Mouse (Mus musculus): Measurements from ENCODE around the gene Mpz. TPM values are rescaled to one million over a fixed set of nuclear protein-coding genes. Genes with fewer than 3 reads are reported as not detected.
"Not testable (repeated sequence)": the region's sequence is repeated elsewhere in the genome, so short reads cannot be mapped to it uniquely, and the experiment has no call there.

Gene Mpz
- polyA plus RNA-seq, 1 experiment from 2014 or later: 25.7 TPM

GRCm38 (mm10) chr1:171137486-171138155, 12.9 kb upstream of the Mpz start:
- H3K9ac ChIP-seq; H3K4me2 ChIP-seq; ATAC-seq (ENCODE audit: low read depth); H3K27me3 ChIP-seq; H3K27ac ChIP-seq (replicated peaks); H3K4me3 ChIP-seq; H3K4me1 ChIP-seq (replicated peaks); H3K9me3 ChIP-seq: not testable (repeated sequence)
- 80% methylated on average over 8 of the region's 8 CpGs for WGBS
- H3K36me3 ChIP-seq: peaks cover 91% of the 10 kb centered on the region

- not testable (repeated sequence) for H3K4me3 ChIP-seq; H3K4me1 ChIP-seq (replicated peaks); H3K27me3 ChIP-seq; ATAC-seq (ENCODE audit: low read depth); H3K9me3 ChIP-seq; H3K4me2 ChIP-seq; H3K9ac ChIP-seq; H3K27ac ChIP-seq (replicated peaks)
- peaks cover 67% of the 10 kb centered on the region for H3K36me3 ChIP-seq
- 80% methylated on average over 11 of the region's 11 CpGs for WGBS
These were observed 7.5 kb upstream of the Mpz start for GRCm38 (mm10) chr1:171142981-171143380.

GRCm38 (mm10) chr1:171150838-171151391, 404 bp downstream of the Mpz start:
- Histone ChIP-seq H3K4me2 (peak overlapping the region; percentile 93), H3K27ac (replicated peaks) (peak overlapping the region; percentile 85), H3K27me3 (peaks cover 10% of the 10 kb centered on the region), H3K4me1 (replicated peaks) (peaks cover 26% of the 10 kb centered on the region), H3K9ac (peak overlapping the region; percentile 95), H3K9me3 (no peaks in the 10 kb centered on the region), H3K4me3 (peak overlapping the region; percentile 94), H3K36me3 (peaks cover 2% of the 10 kb centered on the region; the same call in 1 of the 2 replicates)
- ATAC-seq (ENCODE audit: low read depth): peak; percentile 40
- WGBS: 7% methylated on average over 18 of the region's 18 CpGs

- no peak overlapping the region for H3K4me3 ChIP-seq
- no peaks in the 10 kb centered on the region for H3K9me3 ChIP-seq
- H3K27ac ChIP-seq (replicated peaks): no peak overlapping the region
- peaks cover 26% of the 10 kb centered on the region for H3K4me1 ChIP-seq (replicated peaks)
- no peak overlapping the region for H3K4me2 ChIP-seq
- no peaks in the 10 kb centered on the region for H3K36me3 ChIP-seq
- H3K27me3 ChIP-seq: peaks cover 20% of the 10 kb centered on the region
- 82% methylated on average over 4 of the region's 4 CpGs for WGBS
- H3K9ac ChIP-seq: no peak overlapping the region
- no peak for ATAC-seq (ENCODE audit: low read depth)
These were observed 1.5 kb downstream of the Mpz start for GRCm38 (mm10) chr1:171151966-171152365.

- H3K9ac ChIP-seq: no peak overlapping the region
- H3K9me3 ChIP-seq: no peaks in the 10 kb centered on the region
- no peak for ATAC-seq (ENCODE audit: low read depth)
- H3K4me2 ChIP-seq: peak overlapping the region; percentile 14; the same call in 1 of the 2 replicates
- H3K4me1 ChIP-seq (replicated peaks): peaks cover 9% of the 10 kb centered on the region; the same call in 1 of the 2 replicates
- WGBS: 62% methylated on average over 3 of the region's 3 CpGs
- H3K27ac ChIP-seq (replicated peaks): no peak overlapping the region
- H3K36me3 ChIP-seq: no peaks in the 10 kb centered on the region
- peaks cover 55% of the 10 kb centered on the region for H3K27me3 ChIP-seq
- peak overlapping the region; percentile 2 for H3K4me3 ChIP-seq
These were observed 6.1 kb downstream of the Mpz start for GRCm38 (mm10) chr1:171156644-171157043.

- no peak overlapping the region for H3K4me2 ChIP-seq
- no peak for ATAC-seq (ENCODE audit: low read depth)
- no peak overlapping the region for H3K4me3 ChIP-seq
- H3K9me3 ChIP-seq: no peaks in the 10 kb centered on the region
- peaks cover 9% of the 10 kb centered on the region; the same call in 1 of the 2 replicates for H3K4me1 ChIP-seq (replicated peaks)
- H3K36me3 ChIP-seq: no peaks in the 10 kb centered on the region
- no peak overlapping the region for H3K9ac ChIP-seq
- no peak overlapping the region for H3K27ac ChIP-seq (replicated peaks)
- H3K27me3 ChIP-seq: peaks cover 52% of the 10 kb centered on the region
These were observed 7.5 kb downstream of the Mpz start for GRCm38 (mm10) chr1:171157965-171158364.

GRCm38 (mm10) chr1:171159485-171159975, 9.0 kb downstream of the Mpz start:
- H3K4me2 ChIP-seq: peak overlapping the region; percentile 46
- H3K4me1 ChIP-seq (replicated peaks): peaks cover 9% of the 10 kb centered on the region; the same call in 1 of the 2 replicates
- H3K4me3 ChIP-seq: peak overlapping the region; percentile 17
- peaks cover 52% of the 10 kb centered on the region for H3K27me3 ChIP-seq
- 0 out of 2 replicates have a peak overlapping the region, but pooled peaks have one; percentile 12 for H3K9ac ChIP-seq
- no peak overlapping the region for H3K27ac ChIP-seq (replicated peaks)
- WGBS: 5% methylated on average over 15 of the region's 15 CpGs
- ATAC-seq (ENCODE audit: low read depth): no peak
- H3K9me3 ChIP-seq: no peaks in the 10 kb centered on the region
- no peaks in the 10 kb centered on the region for H3K36me3 ChIP-seq

- ATAC-seq (ENCODE audit: low read depth): no peak
- Histone ChIP-seq H3K9ac (no peak overlapping the region), H3K27ac (replicated peaks) (no peak overlapping the region), H3K36me3 (no peaks in the 10 kb centered on the region), H3K27me3 (peaks cover 32% of the 10 kb centered on the region), H3K4me1 (replicated peaks) (peaks cover 9% of the 10 kb centered on the region; the same call in 1 of the 2 replicates), H3K4me2 (no peak overlapping the region), H3K4me3 (no peak overlapping the region), H3K9me3 (no peaks in the 10 kb centered on the region)
- WGBS: 93% methylated on average over 3 of the region's 3 CpGs
These were observed 12.0 kb downstream of the Mpz start for GRCm38 (mm10) chr1:171162526-171162925.

GRCm38 (mm10) chr1:171164258-171164657, 13.7 kb downstream of the Mpz start:
- H3K9ac ChIP-seq: no peak overlapping the region
- H3K27ac ChIP-seq (replicated peaks): no peak overlapping the region
- no peak overlapping the region for H3K4me3 ChIP-seq
- H3K36me3 ChIP-seq: no peaks in the 10 kb centered on the region
- peaks cover 15% of the 10 kb centered on the region for H3K27me3 ChIP-seq
- H3K9me3 ChIP-seq: no peaks in the 10 kb centered on the region
- no peak for ATAC-seq (ENCODE audit: low read depth)
- 35% methylated on average over 3 of the region's 3 CpGs for WGBS
- H3K4me2 ChIP-seq: no peak overlapping the region
- peaks cover 9% of the 10 kb centered on the region; the same call in 1 of the 2 replicates for H3K4me1 ChIP-seq (replicated peaks)

- Histone ChIP-seq H3K27ac (replicated peaks) (no peak overlapping the region), H3K36me3 (no peaks in the 10 kb centered on the region), H3K27me3 (peaks cover under 1% of the 10 kb centered on the region), H3K9ac (no peak overlapping the region), H3K4me1 (replicated peaks) (no peaks in the 10 kb centered on the region), H3K9me3 (no peaks in the 10 kb centered on the region), H3K4me2 (no peak overlapping the region), H3K4me3 (no peak overlapping the region)
- 73% methylated on average over 5 of the region's 5 CpGs for WGBS
- ATAC-seq (ENCODE audit: low read depth): no peak
These were observed 15.3 kb downstream of the Mpz start for GRCm38 (mm10) chr1:171165629-171166345.

- Histone ChIP-seq H3K27ac (replicated peaks) (no peak overlapping the region), H3K4me3 (no peak overlapping the region), H3K4me1 (replicated peaks) (no peaks in the 10 kb centered on the region), H3K4me2 (no peak overlapping the region), H3K9ac (no peak overlapping the region), H3K36me3 (no peaks in the 10 kb centered on the region), H3K9me3 (no peaks in the 10 kb centered on the region), H3K27me3 (no peaks in the 10 kb centered on the region; the same call in 1 of the 2 replicates)
- ATAC-seq (ENCODE audit: low read depth): no peak
- 90% methylated on average over 12 of the region's 12 CpGs for WGBS
These were observed 18.4 kb downstream of the Mpz start for GRCm38 (mm10) chr1:171168906-171169305.

- no peak overlapping the region for H3K4me3 ChIP-seq
- no peak overlapping the region for H3K4me2 ChIP-seq
- no peaks in the 10 kb centered on the region; the same call in 1 of the 2 replicates for H3K27me3 ChIP-seq
- no peak for ATAC-seq (ENCODE audit: low read depth)
- H3K36me3 ChIP-seq: no peaks in the 10 kb centered on the region
- H3K27ac ChIP-seq (replicated peaks): no peak overlapping the region
- no peak overlapping the region for H3K9ac ChIP-seq
- 71% methylated on average over 3 of the region's 3 CpGs for whole genome bisulfite sequencing
- no peaks in the 10 kb centered on the region for H3K9me3 ChIP-seq
- H3K4me1 ChIP-seq (replicated peaks): no peaks in the 10 kb centered on the region
These were observed 19.4 kb downstream of the Mpz start for GRCm38 (mm10) chr1:171169913-171170312.
